Mouse (Mus musculus) kidney, adult 2 months (tissue): ENCODE measurements around the gene Grik5.

Experiments
- CTCF ChIP-seq: fragments of 200-500 bp; conservative IDR thresholded peaks from 2 replicates; pipeline ENCODE4 v1.5.1; 2011; ENCODE audit warnings: low read depth, mild to moderate bottlenecking, control low read depth, low read length, moderate library complexity, mixed read lengths; ENCODE audit not compliant: insufficient read depth, insufficient read length
- POLR2A ChIP-seq: fragments of 200-500 bp; IDR thresholded peaks from one replicate; pipeline ENCODE4 v1.6.1; 2011; ENCODE audit warnings: low read depth, low read length, control low read depth

DNA sequence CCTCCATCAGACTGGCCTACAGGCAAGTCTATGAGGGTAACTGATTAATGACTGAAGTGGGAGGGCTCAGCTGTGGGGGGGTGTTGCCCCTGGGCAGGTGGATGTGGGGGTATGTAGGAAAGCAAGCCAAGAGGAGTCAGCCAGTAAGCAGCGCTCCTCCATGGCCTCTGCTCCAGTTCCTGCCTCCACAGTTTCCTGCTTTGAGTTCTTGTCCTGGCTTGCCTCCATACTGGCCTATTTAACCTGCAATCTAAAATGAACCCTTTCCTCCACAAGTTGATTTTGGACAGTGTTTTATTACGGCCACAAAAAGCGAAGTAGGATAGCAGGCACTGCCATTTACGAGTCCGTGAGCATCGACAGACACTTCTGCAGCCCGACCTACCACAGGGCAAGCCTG, 4.8 kb downstream of the Grik5 start:
- TF ChIP-seq CTCF (no peak), POLR2A (no peak)
